Comparison of ENCODE assay signal across 19 mouse cellular contexts in genomic region chr8:11770521-11771080, GRCm38 (mm10). TPM values are rescaled to one million over a fixed set of nuclear protein-coding genes. Genes with fewer than 3 reads are reported as not detected.
DNase-seq lines count a peak whose midpoint lies in the region; ATAC-seq lines count a peak whose summit lies in the region.
"Had no signal": no experiment of that assay in that cellular context is flagged by ENCODE, and none has a peak within 500 bp of the region (broad histone marks: within the 10 kb centered on the region; RNA-seq: fewer than 3 reads in every experiment).

No protein-coding gene starts in this region.

- no peaks in the 10 kb centered on the region for H3K36me3 ChIP-seq in heart, embryonic 15.5 days
- H3K36me3 ChIP-seq in neural tube, embryonic 11.5 days (ENCODE audit: control insufficient read depth, insufficient read depth, low read length), result no peaks in the 10 kb centered on the region
- H3K36me3 ChIP-seq: lung, embryonic 15.5 days; midbrain, embryonic 15.5 days had no signal

- H3K9ac ChIP-seq in heart, embryonic 15.5 days, result no peak overlapping the region
- H3K9ac ChIP-seq in neural tube, embryonic 11.5 days (ENCODE audit: low read length), result no peak overlapping the region
- H3K9ac ChIP-seq: liver, embryonic 14.5 days; lung, embryonic 15.5 days; midbrain, embryonic 15.5 days had no signal

- 53% methylated on average over 7 of the region's 7 CpGs for WGBS in heart, embryonic 15.5 days
- 65% methylated on average over 7 of the region's 7 CpGs for WGBS in neural tube, embryonic 11.5 days

- intact Hi-C loops in left cerebral cortex, postnatal 4 days (cut with DNase I), result no loop called here

- no peaks in the 10 kb centered on the region for H3K27me3 ChIP-seq in heart, embryonic 15.5 days
- H3K27me3 ChIP-seq in neural tube, embryonic 11.5 days (ENCODE audit: control insufficient read depth, insufficient read depth, low read length), result no peaks in the 10 kb centered on the region
- H3K27me3 ChIP-seq: CH12.LX; lung, embryonic 15.5 days; midbrain, embryonic 15.5 days had no signal

- ATAC-seq in heart, embryonic 15.5 days (replicated peaks; ENCODE audit: insufficient number of reproducible peaks, insufficient read depth, low FRiP score, low read depth), result no peak
- no peak for ATAC-seq in neural tube, embryonic 11.5 days (ENCODE audit: insufficient read depth, low FRiP score, low TSS enrichment)
- ATAC-seq: forebrain, embryonic 16.5 days; midbrain, embryonic 15.5 days had no signal

- no peak overlapping the region for H3K4me3 ChIP-seq in heart, embryonic 15.5 days
- no peak overlapping the region for H3K4me3 ChIP-seq in neural tube, embryonic 11.5 days (ENCODE audit: low read depth, low read length)
- H3K4me3 ChIP-seq: lung, embryonic 15.5 days; midbrain, embryonic 15.5 days; myocyte had no signal

- H3K9me3 ChIP-seq in heart, embryonic 15.5 days (replicated peaks), result no peaks in the 10 kb centered on the region
- no peaks in the 10 kb centered on the region for H3K9me3 ChIP-seq in neural tube, embryonic 11.5 days (ENCODE audit: control insufficient read depth, low read length)
- H3K9me3 ChIP-seq: lung, embryonic 15.5 days; midbrain, embryonic 15.5 days had no signal

- peaks cover 50% of the 10 kb centered on the region for H3K4me1 ChIP-seq in heart, embryonic 15.5 days (replicated peaks)
- peaks cover 23% of the 10 kb centered on the region for H3K4me1 ChIP-seq in neural tube, embryonic 11.5 days (ENCODE audit: control insufficient read depth, insufficient read depth, low read length)

- H3K4me2 ChIP-seq in heart, embryonic 15.5 days, result no peak overlapping the region
- no peak overlapping the region for H3K4me2 ChIP-seq in neural tube, embryonic 11.5 days (ENCODE audit: low read depth)
- H3K4me2 ChIP-seq: lung, embryonic 15.5 days; midbrain, embryonic 15.5 days had no signal

- peak overlapping the region; percentile 9; the same call in 1 of the 2 replicates for H3K27ac ChIP-seq in heart, embryonic 15.5 days
- peak overlapping the region; percentile 50 for H3K27ac ChIP-seq in neural tube, embryonic 11.5 days (ENCODE audit: low read depth, low read length)
- H3K27ac ChIP-seq: kidney, postnatal 0 days; liver, embryonic 14.5 days; lung, embryonic 15.5 days; macrophage; midbrain, embryonic 15.5 days had no signal

- DNase-seq in cerebellum, adult 9-10 months, result peak; percentile 59
- no peak for DNase-seq in cerebellum, postnatal 4 days (ENCODE audit: low spot score in 2 of 2)
- DNase-seq in heart, adult 9 months (ENCODE audit: low spot score in 2 of 2), result no peak
- peak; percentile 44 for DNase-seq in neural tube, embryonic 11.5 days (ENCODE audit: low spot score)
- no peak for DNase-seq in neural tube, embryonic 10.5 days (ENCODE audit: extremely low spot score, low spot score)
- no peak for DNase-seq in left cerebral cortex, postnatal 4 days
- DNase-seq: adrenal gland, postnatal 36 days; gastrocnemius, postnatal 36 days; kidney, adult 11 months; thymus, adult 2 months had no signal

RNA-seq across cellular contexts. Expression of gene Arhgef7, which starts 43.1 kb away (rescaled TPM):
- polyA plus RNA-seq in heart, embryonic 15.5 days (2015; fragmentation: Nextera tagmentation; extraction: Ambion mirVana), result 59.9 and 67.6 TPM in 2 replicates
- 66.5 and 71.1 TPM in 2 replicates for polyA plus RNA-seq in neural tube, embryonic 11.5 days (2014; fragmentation: Nextera tagmentation; extraction: Ambion mirVana)
- 100 to 1,000 TPM; 215 to 219 TPM for total RNA-seq in left cerebral cortex, postnatal 4 days (2021)

Comparison
In these comparisons a context has a peak if more than half of its experiments do, and no peak if none do; other contexts are left out.
1. DNase-seq: peak in cerebellum, adult 9-10 months (single experiment) and neural tube, embryonic 11.5 days (single experiment); none in cerebellum, postnatal 4 days (0 of 2), heart, adult 9 months (0 of 2), neural tube, embryonic 10.5 days (single experiment) and left cerebral cortex, postnatal 4 days (single experiment).